Mouse (Mus musculus): ENCODE results near the gene Wwtr1. TPM values are rescaled to one million over a fixed set of nuclear protein-coding genes. Genes with fewer than 3 reads are reported as not detected.
A peak's percentile ranks its signal among the peaks of the same experiment; 100 is the strongest.

Wwtr1 gene
- total and polyA plus RNA-seq, 2 experiments, result 4.9 to 11.9 TPM

DNA sequence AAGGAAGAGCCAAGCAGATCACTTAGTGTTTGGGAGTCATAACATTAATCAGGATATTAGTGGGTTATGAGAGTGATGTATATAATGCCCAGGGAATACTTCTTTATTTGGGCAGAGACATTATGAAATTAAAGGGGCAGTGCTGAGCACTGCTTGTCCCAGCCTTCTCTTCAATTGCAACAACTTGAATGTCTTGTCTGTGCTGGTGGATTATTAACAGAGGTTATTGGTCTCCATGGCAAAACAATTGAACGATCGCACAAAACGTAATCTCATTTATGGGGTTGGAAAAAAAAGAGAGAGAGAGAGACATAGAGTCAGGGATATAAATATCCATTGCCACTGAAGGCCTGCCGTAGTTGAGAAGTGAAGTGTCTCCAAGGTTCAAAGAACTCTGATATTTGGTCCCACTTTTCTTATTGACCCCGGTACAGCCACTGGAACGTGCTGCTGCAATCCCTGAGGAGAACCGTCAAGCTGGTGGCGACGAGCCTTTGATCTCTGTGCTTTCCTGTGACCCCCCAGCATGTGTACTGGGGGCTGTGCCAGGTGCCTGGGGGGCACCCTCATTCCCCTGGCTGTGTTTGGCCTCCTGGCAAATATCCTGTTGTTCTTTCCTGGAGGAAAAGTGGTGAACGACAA is 150.5 kb downstream of the Wwtr1 start, which contains the start of gene Tm4sf4:
Gene Tm4sf4 (plus strand): TSS at position 226 of the 642 bp plus-strand sequence.
- Histone ChIP-seq H3K36me3 (ENCODE audit: control insufficient read depth, insufficient read depth, low read length) (no peaks in the 10 kb centered on the region), H3K79me2 (ENCODE audit: control insufficient read depth, insufficient read depth, low read length) (no peaks in the 10 kb centered on the region), H3K4me1 (ENCODE audit: control insufficient read depth, insufficient read depth, low read length) (peaks cover 19% of the 10 kb centered on the region), H3K27me3 (ENCODE audit: control insufficient read depth, insufficient read depth, low read length) (no peaks in the 10 kb centered on the region), H3K9ac (ENCODE audit: low read depth, low read length) (peak within 1 kb of the TSS; percentile 76), H3K27ac (replicated peaks; ENCODE audit: insufficient read depth, low read depth, low read length) (peak within 1 kb of the TSS; percentile 91), H3K4me3 (ENCODE audit: insufficient read depth, low read depth, low read length) (peak within 1 kb of the TSS; percentile 65)
- WGBS, result 23% methylated on average over 10 of the region's 10 CpGs
- no peak for TF ChIP-seq POLR2A (IDR thresholded peaks at IDR 0.05; ENCODE audit: extremely low read depth, insufficient read depth, low read length)
- no peak for TF ChIP-seq CTCF (IDR thresholded peaks at IDR 0.05; ENCODE audit: low read depth, low read length)
- peak; percentile 97 for DNase-seq (ENCODE audit: extremely low read depth, low read depth, low spot score)

DNA sequence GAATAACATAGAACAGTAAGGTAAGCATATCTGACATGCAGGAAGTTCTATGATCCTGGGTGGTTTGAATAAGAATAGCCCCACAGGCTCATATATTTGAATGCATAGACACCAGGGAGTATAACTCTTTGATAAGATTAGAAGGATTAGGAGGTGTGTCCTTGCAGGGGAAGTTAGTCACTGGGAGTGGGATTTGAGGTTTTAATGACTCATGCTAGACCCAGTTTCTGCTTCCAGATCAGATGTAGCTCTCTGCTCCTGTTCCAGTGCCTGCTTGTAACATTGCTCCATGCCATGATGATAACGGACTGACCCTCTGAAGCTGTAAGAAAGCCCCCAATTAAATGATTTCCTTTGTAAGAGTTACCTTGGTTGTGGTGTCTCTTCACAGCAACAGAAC is 155.1 kb downstream of the Wwtr1 start:
- no peaks in the 10 kb centered on the region for H3K79me2 ChIP-seq (ENCODE audit: control insufficient read depth, insufficient read depth, low read length)
- peak overlapping the region; percentile 43; the same call in 1 of the 2 replicates for H3K27ac ChIP-seq (replicated peaks; ENCODE audit: insufficient read depth, low read depth, low read length)
- H3K4me1 ChIP-seq (ENCODE audit: control insufficient read depth, insufficient read depth, low read length), result peaks cover 14% of the 10 kb centered on the region
- no peaks in the 10 kb centered on the region for H3K27me3 ChIP-seq (ENCODE audit: control insufficient read depth, insufficient read depth, low read length)
- no peak for TF ChIP-seq POLR2A (IDR thresholded peaks at IDR 0.05; ENCODE audit: extremely low read depth, insufficient read depth, low read length)
- H3K9ac ChIP-seq (ENCODE audit: low read depth, low read length), result no peak overlapping the region
- WGBS, result 91% methylated on average over 1 of the region's 1 CpGs
- DNase-seq (ENCODE audit: extremely low read depth, low read depth, low spot score), result no peak
- H3K4me3 ChIP-seq (ENCODE audit: insufficient read depth, low read depth, low read length), result no peak overlapping the region
- no peaks in the 10 kb centered on the region for H3K36me3 ChIP-seq (ENCODE audit: control insufficient read depth, insufficient read depth, low read length)

DNA sequence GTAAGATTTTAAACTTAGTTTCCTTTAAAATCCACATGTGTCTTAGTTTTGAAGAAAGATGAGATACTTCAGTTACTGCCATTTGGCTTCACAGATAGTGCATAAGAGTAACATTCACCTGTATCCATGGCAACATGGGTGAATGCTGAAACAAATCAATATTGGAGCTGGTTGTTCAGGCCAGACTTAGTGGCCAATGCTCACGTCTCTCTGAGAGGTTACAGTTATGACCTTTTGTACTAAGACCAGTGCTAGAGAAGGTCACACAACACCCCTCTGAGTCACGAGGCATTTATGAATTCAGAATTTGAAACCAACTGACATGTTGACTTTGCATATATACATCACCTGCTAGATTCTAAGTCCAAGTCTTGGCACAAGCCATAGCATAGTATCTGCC is 155.5 kb downstream of the Wwtr1 start:
- Histone ChIP-seq H3K9ac (ENCODE audit: low read depth, low read length) (no peak overlapping the region), H3K4me1 (ENCODE audit: control insufficient read depth, insufficient read depth, low read length) (peaks cover 14% of the 10 kb centered on the region), H3K79me2 (ENCODE audit: control insufficient read depth, insufficient read depth, low read length) (no peaks in the 10 kb centered on the region), H3K4me3 (ENCODE audit: insufficient read depth, low read depth, low read length) (no peak overlapping the region), H3K27ac (replicated peaks; ENCODE audit: insufficient read depth, low read depth, low read length) (no peak overlapping the region), H3K36me3 (ENCODE audit: control insufficient read depth, insufficient read depth, low read length) (no peaks in the 10 kb centered on the region), H3K27me3 (ENCODE audit: control insufficient read depth, insufficient read depth, low read length) (no peaks in the 10 kb centered on the region)
- peak; percentile 98 for DNase-seq (ENCODE audit: extremely low read depth, low read depth, low spot score)
- 13% methylated on average over 2 of the region's 2 CpGs for WGBS
- TF ChIP-seq POLR2A (IDR thresholded peaks at IDR 0.05; ENCODE audit: extremely low read depth, insufficient read depth, low read length) (no peak), CTCF (IDR thresholded peaks at IDR 0.05; ENCODE audit: low read depth, low read length) (no peak)

DNA sequence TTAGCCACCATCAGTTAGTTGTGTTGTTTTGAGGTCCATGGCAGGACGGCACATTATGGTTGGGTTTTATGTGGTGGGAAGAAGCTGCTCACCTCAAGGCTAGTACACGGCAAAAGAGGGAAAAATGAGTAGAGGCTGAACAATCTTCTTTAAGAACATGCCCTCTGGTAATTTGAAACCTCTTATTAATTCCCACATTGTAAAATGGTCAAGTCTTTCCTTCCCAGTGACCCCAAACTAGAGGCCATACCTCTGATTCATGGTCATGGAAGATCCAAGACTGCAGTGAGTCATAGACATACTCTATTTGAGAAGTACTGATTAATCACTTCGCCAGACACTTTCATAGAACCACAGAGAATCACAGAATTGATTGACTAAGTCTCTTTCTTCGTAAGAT is 164.2 kb downstream of the Wwtr1 start:
- Histone ChIP-seq H3K4me3 (ENCODE audit: insufficient read depth, low read depth, low read length) (no peak overlapping the region), H3K36me3 (ENCODE audit: control insufficient read depth, insufficient read depth, low read length) (no peaks in the 10 kb centered on the region), H3K27ac (replicated peaks; ENCODE audit: insufficient read depth, low read depth, low read length) (no peak overlapping the region), H3K9ac (ENCODE audit: low read depth, low read length) (no peak overlapping the region), H3K27me3 (ENCODE audit: control insufficient read depth, insufficient read depth, low read length) (no peaks in the 10 kb centered on the region), H3K4me1 (ENCODE audit: control insufficient read depth, insufficient read depth, low read length) (no peaks in the 10 kb centered on the region), H3K79me2 (ENCODE audit: control insufficient read depth, insufficient read depth, low read length) (no peaks in the 10 kb centered on the region)
- WGBS, result 97% methylated on average over 4 of the region's 4 CpGs
- DNase-seq (ENCODE audit: extremely low read depth, low read depth, low spot score), result no peak
- TF ChIP-seq CTCF (IDR thresholded peaks at IDR 0.05; ENCODE audit: low read depth, low read length) (no peak), POLR2A (IDR thresholded peaks at IDR 0.05; ENCODE audit: extremely low read depth, insufficient read depth, low read length) (no peak)

Other genes starting within 250 kb of the Wwtr1 start
- 144 and 193 TPM in 2 replicates for gene Tm4sf4, start 150.6 kb downstream of the Wwtr1 start, total RNA-seq (2014; rRNA removed)
- 99.2 and 131 TPM in 2 replicates for gene Tm4sf4, start 150.6 kb downstream of the Wwtr1 start, polyA plus RNA-seq (2012; rRNA removed)
- 17.3 and 21.2 TPM in 2 replicates for gene Commd2, start 75.8 kb upstream of the Wwtr1 start, total RNA-seq (2014; rRNA removed)
- 13.4 and 13.9 TPM in 2 replicates for gene Commd2, start 75.8 kb upstream of the Wwtr1 start, polyA plus RNA-seq (2012; rRNA removed)
- 0.18 and 0.34 TPM in 2 replicates for gene Ankub1, start 116.9 kb upstream of the Wwtr1 start, total RNA-seq (2014; rRNA removed)
- 0.12 and 0.14 TPM in 2 replicates for gene Ankub1, start 116.9 kb upstream of the Wwtr1 start, polyA plus RNA-seq (2012; rRNA removed)
- 193 and 201 TPM in 2 replicates for gene Rnf13, start 160.2 kb upstream of the Wwtr1 start, total RNA-seq (2014; rRNA removed)
- 127 and 144 TPM in 2 replicates for gene Rnf13, start 160.2 kb upstream of the Wwtr1 start, polyA plus RNA-seq (2012; rRNA removed)

Measured in liver, adult 2 months (tissue).